Mouse (Mus musculus) thymus, adult 2 months (tissue): ENCODE results near the gene Nsl1.

ENCODE experiments used
- CTCF ChIP-seq: fragments of 200-500 bp; IDR thresholded peaks from 2 replicates; pipeline ENCODE4 v1.5.1; 2012; ENCODE audit warnings: mild to moderate bottlenecking, control low read depth, low read length, moderate library complexity, borderline replicate concordance; ENCODE audit not compliant: control insufficient read depth, poor library complexity, insufficient read depth; ENCODE audit errors: extremely low read depth
- POLR2A ChIP-seq: fragments of 200-500 bp; IDR thresholded peaks from 2 replicates; pipeline ENCODE4 v1.6.1; 2012; ENCODE audit warnings: mild to moderate bottlenecking, low read length, control low read depth, moderate library complexity; ENCODE audit not compliant: control insufficient read depth, poor library complexity, insufficient read depth; ENCODE audit errors: extremely low read depth

DNA sequence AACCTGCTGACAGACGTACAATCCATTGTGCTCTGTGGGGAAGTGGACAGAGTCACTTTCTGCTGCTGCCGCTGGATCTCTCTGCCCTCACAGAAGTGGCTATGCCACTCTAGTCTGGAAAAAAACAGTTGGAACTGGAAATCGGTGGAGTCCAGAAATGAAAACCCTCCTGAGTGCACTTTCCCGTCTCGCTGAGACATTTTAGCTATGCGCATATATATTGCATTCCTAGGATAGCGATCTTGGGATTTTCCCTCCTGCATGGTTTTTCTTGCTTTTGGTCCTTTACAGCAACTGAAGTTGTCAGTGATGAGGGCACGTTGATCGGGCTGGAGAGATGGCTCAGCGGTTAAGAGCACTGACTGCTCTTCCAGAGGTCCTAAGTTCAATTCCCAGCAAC is 32.6 kb upstream of the Nsl1 start:
- TF ChIP-seq CTCF, result no peak
- TF ChIP-seq POLR2A, result no peak
